Mouse (Mus musculus) bone marrow macrophage, adult 2 months (primary cell): ENCODE measurements around the gene Hist1h2bp. TPM values are rescaled to one million over a fixed set of nuclear protein-coding genes. Genes with fewer than 3 reads are reported as not detected.
"Not testable (repeated sequence)": the region's sequence is repeated elsewhere in the genome, so short reads cannot be mapped to it uniquely, and the experiment has no call there.

Experiments used
- H3K27ac ChIP-seq: 2 replicates; pipeline ENCODE4 v1.5.1; 2012; ENCODE audit warnings: low read depth, low read length; ENCODE audit not compliant: insufficient read depth
- H3K4me1 ChIP-seq: 2 replicates; pipeline ENCODE4 v1.6.1; 2012; ENCODE audit warnings: low read length; ENCODE audit not compliant: control insufficient read depth, insufficient read depth
- H3K4me3 ChIP-seq: 2 replicates; pipeline ENCODE4 v1.5.1; 2012; ENCODE audit warnings: mild to moderate bottlenecking, low read length, moderate library complexity; ENCODE audit not compliant: insufficient read depth
- CTCF ChIP-seq: IDR thresholded peaks from 2 replicates; pipeline ENCODE4 v1.5.1; 2012; ENCODE audit warnings: low read depth, mild to moderate bottlenecking, low read length, moderate library complexity
- POLR2A ChIP-seq: IDR thresholded peaks from 2 replicates; pipeline ENCODE4 v1.6.1; 2012; ENCODE audit warnings: mild to moderate bottlenecking, low read depth, low read length, borderline replicate concordance
- polyA plus RNA-seq: library from polyadenylated mRNA; stranded (reverse); fragments of >200 nt; gene quantifications from 2 replicates; pipeline ENCODE4 v1.2.4, GENCODE M21; 2012; ENCODE audit not compliant: missing spikeins, insufficient read depth, insufficient read length

Gene Hist1h2bp
- not detected in 2 replicates for polyA plus RNA-seq

GRCm38 (mm10) chr13:21786899-21787629 lies at the start of gene Hist1h2bp, which contains the start of gene Hist1h2an:
TSS of gene Hist1h2bp (plus strand) at chr13:21787461.
TSS of gene Hist1h2an (minus strand) at chr13:21787218.
- Histone ChIP-seq H3K27ac (peak within 1 kb of the TSS; percentile 86), H3K4me3 (peak within 1 kb of the TSS; percentile 58), H3K4me1 (peaks cover 23% of the 10 kb centered on the region)

DNA sequence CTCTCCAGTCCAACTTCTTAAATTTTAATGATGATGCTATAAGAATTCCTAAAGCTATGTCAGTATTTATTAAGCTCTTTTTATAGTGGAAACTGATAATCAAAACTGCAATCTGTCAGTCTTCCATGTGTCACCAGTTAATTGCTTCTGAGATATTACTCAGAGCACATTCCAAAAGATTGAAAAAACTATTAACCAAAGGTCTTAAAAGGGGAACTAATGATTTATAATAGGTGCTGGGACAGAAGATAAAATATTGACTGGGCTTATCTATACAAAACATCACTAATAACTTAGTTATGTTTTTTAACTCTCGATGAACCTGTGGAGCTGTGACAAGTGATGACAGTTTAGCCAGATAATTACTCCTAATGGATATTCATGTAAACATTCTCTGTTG lies 42.3 kb upstream of the Hist1h2bp start:
- peaks cover 10% of the 10 kb centered on the region for H3K4me1 ChIP-seq
- no peak overlapping the region for H3K4me3 ChIP-seq
- TF ChIP-seq POLR2A (no peak), CTCF (no peak)
- no peak overlapping the region for H3K27ac ChIP-seq

- no peak for TF ChIP-seq CTCF
- TF ChIP-seq POLR2A = no peak
- Histone ChIP-seq H3K4me3 (peak overlapping the region; percentile 58), H3K4me1 (peaks cover 15% of the 10 kb centered on the region), H3K27ac (peak overlapping the region; percentile 40)
Measured at GRCm38 (mm10) chr13:21749387-21750158, 37.7 kb upstream of the Hist1h2bp start.

GRCm38 (mm10) chr13:21750159-21751017 lies 36.9 kb upstream of the Hist1h2bp start, which contains the start of gene Hist1h4k:
TSS of gene Hist1h4k (minus strand) at chr13:21750505.
- Histone ChIP-seq H3K4me3 (peak within 1 kb of the TSS; percentile 58), H3K4me1 (peaks cover 15% of the 10 kb centered on the region), H3K27ac (peak within 1 kb of the TSS; percentile 82)
- peak; percentile 22; the same call in 1 of the 2 replicates for TF ChIP-seq POLR2A

DNA sequence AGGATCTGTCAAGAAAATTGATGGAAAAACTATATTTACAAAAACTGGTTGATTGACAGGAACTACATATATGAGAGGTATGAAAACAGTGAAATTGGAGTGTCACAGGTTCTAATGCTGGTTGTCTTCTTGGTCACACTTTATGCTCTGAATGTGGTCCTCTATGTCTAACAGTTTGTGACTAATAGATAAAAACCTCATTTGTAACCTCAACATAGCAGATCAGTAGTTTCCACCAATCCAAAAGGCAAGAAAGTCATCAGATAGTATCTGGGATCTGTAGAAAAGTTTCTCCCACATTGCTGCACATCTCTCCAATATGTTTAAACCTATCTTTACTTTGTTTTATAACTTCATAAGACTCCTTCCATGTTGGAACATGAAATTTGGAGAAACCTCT lies 35.8 kb upstream of the Hist1h2bp start:
- H3K27ac ChIP-seq = no peak overlapping the region
- no peak for TF ChIP-seq CTCF
- TF ChIP-seq POLR2A = no peak
- H3K4me3 ChIP-seq = no peak overlapping the region
- H3K4me1 ChIP-seq = peaks cover 15% of the 10 kb centered on the region

DNA sequence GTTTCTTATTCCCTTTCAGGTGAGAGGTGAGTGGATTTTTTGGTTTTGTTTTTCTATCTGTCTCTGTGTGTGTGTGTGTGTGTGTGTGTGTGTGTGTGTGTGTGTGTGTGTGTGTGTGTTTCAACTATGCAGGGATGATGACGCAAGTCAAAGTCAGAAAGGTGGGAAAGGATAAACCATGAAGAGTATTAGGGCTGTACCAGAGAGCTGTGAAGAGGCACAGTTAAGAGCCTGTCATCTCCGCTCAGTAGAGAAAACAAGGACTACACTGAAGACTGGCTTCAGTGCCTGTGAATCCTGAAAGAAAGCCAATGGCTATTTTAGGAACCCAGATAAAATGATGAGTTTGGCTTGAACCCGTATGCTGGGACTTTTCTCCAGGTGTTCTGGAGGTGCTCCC lies 35.4 kb upstream of the Hist1h2bp start:
- peaks cover 15% of the 10 kb centered on the region for H3K4me1 ChIP-seq
- H3K4me3 ChIP-seq = no peak overlapping the region
- no peak for TF ChIP-seq POLR2A
- no peak for TF ChIP-seq CTCF
- no peak overlapping the region for H3K27ac ChIP-seq

DNA sequence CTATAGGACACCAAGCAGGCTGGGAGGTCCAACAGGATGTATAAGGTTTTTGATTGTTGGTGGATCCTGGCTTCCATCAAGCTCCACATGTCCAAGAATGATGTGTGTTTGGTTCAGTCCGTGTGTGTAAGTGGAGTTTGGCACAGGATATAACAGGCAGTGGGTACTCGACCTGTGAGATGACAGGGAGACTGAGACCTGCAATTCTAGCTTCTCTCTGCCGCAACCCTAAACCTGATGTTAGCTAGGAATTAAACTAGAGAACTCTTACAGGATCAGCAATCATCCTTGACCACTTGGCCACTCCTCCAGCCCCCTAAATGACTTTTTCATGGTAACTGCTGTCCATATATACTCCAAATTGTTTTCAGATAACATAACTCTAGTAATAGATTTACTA lies 34.9 kb upstream of the Hist1h2bp start:
- peak overlapping the region; percentile 51 for H3K27ac ChIP-seq
- peaks cover 13% of the 10 kb centered on the region for H3K4me1 ChIP-seq
- H3K4me3 ChIP-seq = peak overlapping the region; percentile 8; the same call in 1 of the 2 replicates
- TF ChIP-seq POLR2A (no peak), CTCF (no peak)

GRCm38 (mm10) chr13:21753051-21753523 lies 34.2 kb upstream of the Hist1h2bp start:
- Histone ChIP-seq H3K4me1 (peaks cover 11% of the 10 kb centered on the region), H3K4me3 (peak overlapping the region; percentile 53), H3K27ac (peak overlapping the region; percentile 79)
- TF ChIP-seq CTCF (no peak), POLR2A (no peak)

- not testable (repeated sequence) for H3K4me1 ChIP-seq
- peak within 1 kb of the TSS; percentile 79 for H3K27ac ChIP-seq
Measured at GRCm38 (mm10) chr13:21753524-21754285, 33.6 kb upstream of the Hist1h2bp start, which contains the start of the genes Hist1h2ak and Hist1h2bn. TSS of gene Hist1h2ak (minus strand) at chr13:21753827. TSS of gene Hist1h2bn (plus strand) at chr13:21754123.

DNA sequence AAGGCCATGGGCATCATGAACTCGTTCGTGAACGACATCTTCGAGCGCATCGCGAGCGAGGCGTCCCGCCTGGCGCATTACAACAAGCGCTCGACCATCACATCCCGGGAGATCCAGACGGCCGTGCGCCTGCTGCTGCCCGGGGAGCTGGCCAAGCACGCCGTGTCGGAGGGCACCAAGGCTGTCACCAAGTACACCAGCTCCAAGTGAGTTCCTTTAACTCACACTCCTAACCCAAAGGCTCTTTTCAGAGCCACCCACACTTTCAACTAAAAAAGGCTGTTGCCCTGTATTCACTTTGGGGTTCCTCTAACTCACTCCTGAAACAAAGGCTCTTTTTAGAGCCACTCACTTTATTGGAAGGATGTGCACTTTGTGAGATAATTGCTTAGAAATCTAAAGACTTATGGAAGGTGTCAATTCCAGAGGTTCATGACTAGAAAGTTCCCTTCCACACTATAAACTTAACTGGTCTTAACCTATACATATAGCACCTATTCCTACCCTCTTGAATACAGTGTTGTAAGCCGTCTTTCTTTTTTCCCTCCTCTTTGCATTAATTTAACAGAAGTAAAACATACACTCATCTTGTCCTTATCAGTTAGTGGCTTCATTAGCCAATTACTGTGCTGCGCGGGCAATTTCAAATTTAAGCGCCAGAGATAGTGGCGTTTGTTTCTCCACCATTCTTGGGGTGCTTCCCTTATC lies 32.8 kb upstream of the Hist1h2bp start:
- Histone ChIP-seq H3K27ac (peak overlapping the region; percentile 77), H3K4me3 (peak overlapping the region; percentile 59)
- not testable (repeated sequence) for H3K4me1 ChIP-seq

More at GRCm38 (mm10) chr13:21753524-21754285, 33.6 kb upstream of the Hist1h2bp start, which contains the start of the genes Hist1h2ak and Hist1h2bn:
- 0 out of 2 replicates have a peak, but pooled peaks have one; percentile 54 for TF ChIP-seq POLR2A
- peak within 1 kb of the TSS; percentile 59 for H3K4me3 ChIP-seq
